Mouse (Mus musculus) brown adipose tissue, adult 24 weeks (tissue): ENCODE measurements at regions not wholly inside any gene's neighbourhood (a gene's known extent, or its start where the extent isn't known, plus 50 kb on each side); places are given as distances from the start of the nearest gene placed in this dataset.

Experiments used
- H3K27ac ChIP-seq: fragments of 200-500 bp; replicated peaks from 2 replicates; pipeline ENCODE4 v1.5.1; 2012; ENCODE audit warnings: low read depth, mild to moderate bottlenecking, low read length
- H3K4me1 ChIP-seq: fragments of 200-500 bp; 2 replicates; pipeline ENCODE4 v1.6.1; 2012; ENCODE audit warnings: low read length, mixed read lengths; ENCODE audit not compliant: control insufficient read depth, insufficient read depth, insufficient read length
- H3K4me3 ChIP-seq: fragments of 200-500 bp; 2 replicates; pipeline ENCODE4 v1.5.1; 2012; ENCODE audit warnings: low read depth, mild to moderate bottlenecking, low read length, moderate library complexity; ENCODE audit not compliant: insufficient read depth

DNA sequence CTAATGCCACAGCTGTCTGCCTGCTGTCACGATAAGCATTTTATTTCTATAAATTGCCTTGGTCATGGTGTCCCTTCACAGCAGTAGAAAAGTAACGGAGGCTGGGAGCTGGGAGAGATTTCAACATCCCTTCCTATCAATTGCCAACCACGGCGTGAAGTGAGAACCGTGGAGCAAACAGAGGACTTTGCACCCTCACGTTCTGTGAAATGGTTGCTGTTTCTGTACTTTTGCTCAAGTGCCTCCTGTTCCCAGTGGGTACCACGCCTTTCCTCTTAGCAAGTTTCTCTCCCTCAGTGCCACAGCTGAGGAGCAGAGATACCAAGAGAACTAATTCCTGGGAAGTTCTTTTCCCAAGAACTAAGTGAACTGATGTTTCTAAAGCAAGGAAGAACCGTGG, 99.6 kb upstream of the Hes1 start:
- no peak overlapping the region for H3K4me3 ChIP-seq
- H3K27ac ChIP-seq: no peak overlapping the region
- H3K4me1 ChIP-seq: no peaks in the 10 kb centered on the region

DNA sequence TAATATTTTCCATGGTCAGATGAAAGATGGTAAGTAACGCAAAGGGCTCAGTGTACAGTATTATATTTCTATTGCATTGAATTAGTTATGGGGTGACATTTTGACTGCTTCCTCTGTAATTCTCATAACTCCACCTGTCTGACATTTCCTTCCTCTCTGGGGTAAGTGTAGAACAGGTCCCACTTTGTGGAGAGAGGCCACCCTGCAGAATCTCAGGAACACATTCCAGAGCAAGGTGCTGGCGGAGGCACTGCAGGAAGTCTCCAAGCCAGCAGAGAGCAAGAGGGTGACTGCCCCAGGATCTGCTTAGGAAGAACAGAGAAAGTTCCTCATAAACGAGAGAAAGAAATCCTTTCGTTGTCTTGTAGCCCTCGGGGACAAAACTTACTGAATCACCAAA, 95.4 kb upstream of the Hes1 start:
- Histone ChIP-seq H3K4me3 (no peak overlapping the region), H3K27ac (no peak overlapping the region), H3K4me1 (no peaks in the 10 kb centered on the region)

DNA sequence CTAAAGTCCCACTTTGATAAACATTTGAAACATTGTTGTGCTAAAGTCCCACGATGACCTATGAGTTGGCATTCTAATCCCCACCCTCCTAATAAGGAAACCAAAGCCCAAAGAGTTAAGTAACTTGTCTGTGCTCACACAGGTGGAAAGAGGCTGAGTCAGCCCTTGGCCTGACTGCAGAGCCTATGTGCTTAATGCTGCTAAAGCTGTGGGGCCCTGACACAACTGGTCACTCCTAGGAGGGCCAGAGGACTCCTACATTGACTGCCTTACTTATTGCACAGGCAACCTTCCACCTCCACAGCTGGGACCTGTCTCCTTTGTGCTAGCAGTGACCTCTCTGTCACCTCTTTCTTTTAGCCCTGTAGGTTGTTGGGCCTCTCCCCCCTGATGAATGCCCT, 91.4 kb upstream of the Hes1 start:
- H3K4me1 ChIP-seq: peaks cover 5% of the 10 kb centered on the region; the same call in 1 of the 2 replicates
- H3K27ac ChIP-seq: no peak overlapping the region
- H3K4me3 ChIP-seq: no peak overlapping the region

DNA sequence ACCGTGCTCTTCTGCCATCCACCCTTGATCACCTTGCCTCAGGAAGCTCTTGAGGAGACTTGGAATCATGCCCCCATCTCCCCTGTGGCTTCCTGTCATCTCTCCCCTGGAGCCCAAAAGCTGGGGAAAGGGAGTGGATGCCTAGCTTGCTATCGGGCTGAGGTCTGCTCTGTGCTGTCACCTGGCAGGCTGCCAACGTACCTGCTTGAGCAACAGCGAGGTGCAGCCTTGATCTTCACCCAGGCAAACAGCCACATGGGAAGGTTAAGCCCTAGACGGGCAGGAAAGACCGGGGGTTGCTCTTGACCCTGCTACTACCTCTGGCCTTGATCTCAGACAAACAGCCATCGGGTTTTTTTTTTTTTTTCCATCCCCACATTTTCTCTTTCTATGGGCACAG, 90.9 kb upstream of the Hes1 start:
- H3K4me1 ChIP-seq: peaks cover 5% of the 10 kb centered on the region; the same call in 1 of the 2 replicates
- H3K4me3 ChIP-seq: no peak overlapping the region
- H3K27ac ChIP-seq: no peak overlapping the region

GRCm38 (mm10) chr16:29975800-29976199, 88.4 kb upstream of the Hes1 start:
- H3K27ac ChIP-seq: no peak overlapping the region
- no peak overlapping the region for H3K4me3 ChIP-seq
- H3K4me1 ChIP-seq: peaks cover 5% of the 10 kb centered on the region; the same call in 1 of the 2 replicates

DNA sequence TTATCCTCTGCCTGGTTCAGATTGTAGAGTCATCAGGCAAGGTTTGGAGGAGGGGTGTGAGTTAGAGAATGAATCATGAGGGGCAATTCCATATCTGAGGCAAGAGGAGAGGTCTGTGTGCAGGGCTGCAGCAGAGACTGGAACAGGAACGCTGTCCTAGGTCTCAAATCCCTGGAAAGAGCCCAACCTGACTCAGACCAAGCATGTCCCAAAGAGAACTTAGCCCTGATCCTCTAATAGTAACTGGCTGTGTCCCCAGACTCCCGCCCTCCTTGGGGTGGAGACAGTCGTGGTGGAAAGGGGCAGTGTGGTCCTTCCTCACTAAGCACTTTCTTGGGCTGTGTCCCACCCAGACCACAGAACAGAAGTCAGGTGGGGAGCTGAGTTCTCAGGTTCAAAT, 87.2 kb upstream of the Hes1 start:
- Histone ChIP-seq H3K4me3 (no peak overlapping the region), H3K4me1 (peaks cover 5% of the 10 kb centered on the region; the same call in 1 of the 2 replicates), H3K27ac (no peak overlapping the region)

GRCm38 (mm10) chr16:29977711-29978110, 86.5 kb upstream of the Hes1 start:
- H3K27ac ChIP-seq: no peak overlapping the region
- H3K4me1 ChIP-seq: peaks cover 5% of the 10 kb centered on the region; the same call in 1 of the 2 replicates
- no peak overlapping the region for H3K4me3 ChIP-seq

GRCm38 (mm10) chr16:29979066-29979465, 85.1 kb upstream of the Hes1 start:
- Histone ChIP-seq H3K27ac (no peak overlapping the region), H3K4me3 (no peak overlapping the region)

DNA sequence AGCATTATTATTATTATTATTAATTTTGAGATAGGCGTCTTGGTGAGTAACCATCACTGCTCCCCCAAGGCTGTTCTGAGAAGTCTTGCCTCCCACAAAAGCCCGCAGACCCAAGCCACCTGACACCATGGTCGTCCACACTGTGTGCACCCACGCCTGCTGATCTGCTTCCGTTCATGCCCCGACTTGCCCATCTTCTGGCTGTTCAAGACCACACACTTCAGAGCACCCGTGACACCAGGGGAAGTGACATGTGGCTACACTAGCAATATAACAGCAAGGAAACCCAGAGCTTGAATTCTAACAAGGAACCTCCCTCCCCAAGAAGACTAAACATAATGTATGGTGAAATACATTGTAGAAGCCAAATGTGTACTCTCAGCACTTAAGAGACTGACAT, 82.6 kb upstream of the Hes1 start:
- Histone ChIP-seq H3K27ac (no peak overlapping the region), H3K4me3 (no peak overlapping the region), H3K4me1 (peaks cover 6% of the 10 kb centered on the region; the same call in 1 of the 2 replicates)

More at GRCm38 (mm10) chr16:29979066-29979465, 85.1 kb upstream of the Hes1 start:
- peaks cover 9% of the 10 kb centered on the region; the same call in 1 of the 2 replicates for H3K4me1 ChIP-seq

GRCm38 (mm10) chr16:29982224-29982785, 81.9 kb upstream of the Hes1 start:
- Histone ChIP-seq H3K27ac (no peak overlapping the region), H3K4me1 (peaks cover 6% of the 10 kb centered on the region; the same call in 1 of the 2 replicates), H3K4me3 (no peak overlapping the region)

DNA sequence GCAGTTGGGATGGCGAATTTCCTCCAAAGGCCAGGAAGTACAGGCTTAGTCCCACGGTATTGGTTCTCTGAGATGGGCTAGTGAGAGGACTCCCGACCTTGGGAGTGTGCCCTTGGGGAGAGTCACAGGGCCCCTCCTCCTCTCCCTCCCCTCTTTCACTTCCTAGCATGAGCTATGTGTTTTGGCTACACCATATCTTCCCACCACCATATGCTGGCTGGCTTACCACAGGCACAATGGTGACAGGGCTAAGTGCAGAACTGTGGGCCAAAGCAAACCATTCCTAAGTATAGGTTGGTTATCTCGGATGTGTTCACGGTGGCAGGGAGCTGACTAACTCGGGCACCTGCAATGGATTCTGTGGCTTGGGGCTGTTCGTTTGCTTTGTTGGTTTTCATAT, 81.0 kb upstream of the Hes1 start:
- no peak overlapping the region for H3K27ac ChIP-seq
- H3K4me3 ChIP-seq: no peak overlapping the region
- peaks cover 6% of the 10 kb centered on the region; the same call in 1 of the 2 replicates for H3K4me1 ChIP-seq

DNA sequence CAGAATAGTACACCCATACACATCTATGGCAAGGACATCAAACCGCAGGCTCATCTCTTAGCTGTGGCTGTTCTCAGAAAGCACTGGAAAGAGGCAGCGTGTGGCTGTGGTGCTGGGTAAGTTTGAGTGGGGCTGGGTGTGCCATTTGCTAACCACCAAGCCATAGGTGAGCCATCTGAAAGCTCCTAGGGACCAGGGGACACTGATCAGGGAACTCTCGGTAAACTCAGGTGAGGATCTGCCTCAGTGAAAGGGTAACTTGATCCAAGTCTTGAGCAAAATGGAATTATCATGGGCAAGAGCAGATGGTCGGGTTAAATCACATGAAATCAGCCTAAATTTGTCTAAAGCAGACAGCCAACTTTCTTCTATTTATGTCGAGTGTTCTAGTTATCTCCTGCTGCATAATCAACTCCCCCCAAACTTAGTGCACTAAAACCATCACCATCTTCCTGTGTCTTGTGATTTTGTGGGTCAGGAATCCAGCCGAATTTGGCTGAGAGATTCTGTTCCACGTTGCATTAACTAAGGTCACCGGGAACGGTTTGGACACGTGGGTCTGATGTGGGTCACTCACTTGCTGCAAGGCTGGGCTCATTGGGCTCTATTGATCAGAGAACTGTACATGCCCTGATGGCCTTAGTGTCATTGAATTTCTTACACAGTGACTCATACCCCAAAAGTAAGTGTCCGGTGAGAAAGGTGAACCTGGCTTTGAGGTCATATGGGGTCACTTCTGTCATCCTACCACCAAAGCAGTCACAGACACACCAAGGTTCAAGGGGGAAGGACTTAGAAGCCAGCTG, 78.9 kb upstream of the Hes1 start:
- Histone ChIP-seq H3K4me1 (peaks cover 7% of the 10 kb centered on the region; the same call in 1 of the 2 replicates), H3K4me3 (no peak overlapping the region), H3K27ac (no peak overlapping the region)

- peaks cover 21% of the 10 kb centered on the region for H3K4me1 ChIP-seq
- no peak overlapping the region for H3K4me3 ChIP-seq
- H3K27ac ChIP-seq: no peak overlapping the region
Measured at GRCm38 (mm10) chr16:29987595-29987994, 76.6 kb upstream of the Hes1 start.

DNA sequence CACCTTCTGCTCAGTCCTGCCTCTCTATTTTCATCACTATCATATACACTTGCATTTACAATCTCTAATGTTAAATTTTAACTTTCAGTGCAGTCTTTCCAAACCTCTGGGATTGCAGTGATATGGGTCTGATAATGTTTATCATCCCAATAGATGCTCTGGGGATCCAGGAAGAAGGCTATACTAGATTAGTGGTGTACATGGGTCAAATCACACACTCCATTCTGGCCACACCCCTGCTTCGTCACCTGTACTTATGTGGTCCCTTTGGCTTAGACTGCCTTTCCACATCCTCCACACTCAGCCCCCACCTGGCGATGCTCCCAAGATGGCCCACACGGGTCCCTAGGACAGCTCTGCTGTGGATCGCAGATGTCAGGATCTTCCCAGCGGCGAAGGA, 76.2 kb upstream of the Hes1 start:
- Histone ChIP-seq H3K4me3 (no peak overlapping the region), H3K4me1 (peaks cover 22% of the 10 kb centered on the region), H3K27ac (no peak overlapping the region)

DNA sequence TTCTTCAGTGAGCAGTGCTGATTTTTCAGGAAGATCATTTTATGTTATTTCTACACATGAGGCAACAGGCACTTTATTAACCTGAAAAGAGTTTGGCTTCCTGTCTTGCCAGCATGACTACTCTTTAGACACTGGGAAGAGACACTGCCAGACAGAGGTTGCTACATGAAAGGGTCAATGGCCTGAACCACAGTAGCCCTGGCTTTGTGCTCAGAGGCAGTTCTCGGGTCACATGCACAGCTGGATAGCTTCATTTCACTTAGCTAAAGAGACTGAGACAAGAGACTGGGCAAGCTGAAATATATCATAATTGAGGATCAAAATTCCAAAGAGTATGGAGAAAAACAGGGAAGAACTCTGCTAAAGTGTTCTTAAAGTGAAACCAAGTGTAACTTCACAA, 74.9 kb upstream of the Hes1 start:
- H3K4me3 ChIP-seq: no peak overlapping the region
- H3K27ac ChIP-seq: peak overlapping the region; percentile 10; the same call in 1 of the 2 replicates
- H3K4me1 ChIP-seq: peaks cover 28% of the 10 kb centered on the region

DNA sequence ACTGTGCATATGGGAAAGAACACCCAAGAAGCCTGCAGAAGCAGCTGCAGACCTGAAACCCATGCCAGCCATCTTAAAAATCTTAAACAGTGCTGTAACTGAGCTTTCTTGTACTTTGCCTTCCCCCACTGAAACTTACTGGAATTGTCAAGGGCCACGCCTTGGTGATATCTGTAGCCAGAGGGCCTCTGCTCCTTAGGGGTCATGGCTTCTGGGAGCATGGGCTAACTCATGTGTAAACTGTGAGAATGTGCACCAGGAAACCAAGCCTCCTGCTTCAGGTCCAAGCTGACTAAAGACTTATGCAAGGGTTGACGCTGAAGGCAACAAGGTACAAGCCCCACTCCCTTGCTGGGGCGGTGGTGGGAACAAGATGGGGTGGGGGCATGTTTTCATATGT, 73.8 kb upstream of the Hes1 start:
- Histone ChIP-seq H3K4me3 (no peak overlapping the region), H3K27ac (no peak overlapping the region), H3K4me1 (peaks cover 33% of the 10 kb centered on the region)
